Mouse (Mus musculus) bone marrow macrophage, adult 2 months (primary cell): ENCODE data around the gene Pspn.

Experiments used
- CTCF ChIP-seq: IDR thresholded peaks from 2 replicates; pipeline ENCODE4 v1.5.1; 2012; ENCODE audit warnings: low read depth, mild to moderate bottlenecking, low read length, moderate library complexity
- POLR2A ChIP-seq: IDR thresholded peaks from 2 replicates; pipeline ENCODE4 v1.6.1; 2012; ENCODE audit warnings: mild to moderate bottlenecking, low read depth, low read length, borderline replicate concordance

GRCm38 (mm10) chr17:57019693-57020092 lies 19.9 kb upstream of the Pspn start:
- TF ChIP-seq CTCF: no peak
- TF ChIP-seq POLR2A: no peak
